Mouse (Mus musculus): ENCODE data around the gene Rnf144b.

The Rnf144b gene

DNA sequence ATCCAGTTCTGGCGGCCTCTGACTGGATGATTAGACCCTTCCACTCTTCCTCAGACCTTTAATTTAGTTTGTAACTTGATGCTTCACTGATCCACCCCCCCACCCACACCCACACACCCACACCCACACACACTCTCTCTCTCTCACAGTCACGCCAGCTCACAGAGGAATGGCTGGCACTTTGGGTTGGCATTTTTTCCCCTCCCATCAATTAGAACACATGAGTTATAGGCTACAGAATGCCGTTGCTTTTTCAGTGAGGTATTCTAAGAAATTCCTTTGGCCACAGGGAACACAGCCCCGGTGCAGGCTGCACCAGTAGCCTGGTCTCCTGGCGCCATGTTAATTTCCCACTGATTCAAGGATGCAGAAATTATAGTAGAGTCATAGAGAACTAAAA, 3.1 kb downstream of the Rnf144b start:
- DNase-seq, result no peak

DNA sequence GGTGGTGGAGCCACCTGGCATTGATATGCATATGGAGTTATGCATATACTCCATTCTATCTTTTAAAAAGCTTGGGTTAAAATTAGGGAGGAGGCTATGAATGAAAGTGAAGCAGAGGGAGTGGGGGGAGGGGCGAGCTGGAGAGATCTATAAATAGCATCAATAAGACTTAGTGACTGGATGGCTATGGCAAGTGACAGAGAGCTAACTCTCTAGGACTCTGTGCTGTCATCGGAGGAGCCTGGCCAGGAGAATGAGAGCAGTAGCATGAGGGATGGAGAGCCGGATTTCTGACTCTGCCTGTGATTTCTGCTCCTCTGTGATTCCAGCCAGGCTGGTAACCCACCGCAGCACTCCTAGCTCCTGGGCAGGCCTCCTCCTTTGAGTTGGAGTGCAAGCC, 6.6 kb downstream of the Rnf144b start:
- peak; percentile 36 for DNase-seq

DNA sequence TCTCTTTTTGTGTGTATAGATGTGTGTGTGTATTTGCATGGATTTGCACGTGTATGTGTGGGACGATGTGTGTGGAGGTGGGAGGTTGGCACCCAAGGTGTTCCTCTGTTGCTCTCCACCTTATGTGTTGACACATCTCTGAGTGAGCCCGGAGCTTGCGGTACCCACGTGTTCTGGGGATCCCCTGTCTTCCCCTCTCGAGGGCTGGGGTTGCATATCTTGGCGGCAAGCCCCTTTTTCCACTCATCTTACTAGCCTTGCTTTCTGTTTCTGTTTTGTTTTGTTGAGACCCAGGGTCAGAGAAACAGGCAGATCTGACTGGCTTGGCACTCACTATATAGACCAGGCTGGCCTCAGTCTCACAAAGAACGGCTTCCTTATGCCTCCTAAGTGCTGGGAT, 10.6 kb downstream of the Rnf144b start:
- DNase-seq, result no peak

DNA sequence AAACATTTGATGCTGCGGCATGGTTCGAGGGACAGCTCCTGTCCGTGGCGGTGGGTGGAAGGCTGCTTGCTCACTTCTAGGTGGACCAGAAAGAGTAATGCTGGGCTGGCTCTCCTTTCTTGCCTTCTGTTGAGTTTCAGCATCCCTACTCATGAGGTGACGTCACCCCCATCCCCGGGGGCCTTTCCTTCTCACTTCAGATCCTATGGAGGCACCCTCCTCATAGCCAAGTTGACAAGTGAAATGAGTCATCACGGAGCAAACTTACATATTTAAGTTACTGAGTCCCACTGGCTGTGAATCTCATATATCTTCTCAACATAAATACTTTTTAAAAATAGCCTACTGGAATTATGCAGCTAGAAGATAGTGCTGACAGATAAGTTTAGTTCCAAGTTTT, 12.4 kb downstream of the Rnf144b start:
- no peak for DNase-seq

DNA sequence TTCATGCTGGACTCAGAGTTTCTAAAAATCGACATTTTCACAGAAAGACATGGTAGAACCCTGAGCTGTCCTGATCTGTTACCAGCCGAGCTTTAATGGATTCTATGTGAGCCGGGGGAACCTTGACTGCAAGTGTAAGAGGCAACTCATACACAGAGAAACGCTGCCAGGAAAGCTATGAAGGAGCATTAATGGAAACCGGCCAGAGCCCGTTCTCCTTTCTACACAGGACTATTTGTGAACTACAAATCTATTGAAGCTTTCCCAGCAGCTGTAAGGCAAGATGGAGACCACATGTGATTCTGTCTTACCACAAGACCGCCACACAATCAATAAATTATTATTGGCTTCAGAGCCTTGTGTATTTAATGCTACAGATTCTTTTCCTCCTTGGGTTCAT, 13.3 kb downstream of the Rnf144b start:
- DNase-seq, result no peak

DNA sequence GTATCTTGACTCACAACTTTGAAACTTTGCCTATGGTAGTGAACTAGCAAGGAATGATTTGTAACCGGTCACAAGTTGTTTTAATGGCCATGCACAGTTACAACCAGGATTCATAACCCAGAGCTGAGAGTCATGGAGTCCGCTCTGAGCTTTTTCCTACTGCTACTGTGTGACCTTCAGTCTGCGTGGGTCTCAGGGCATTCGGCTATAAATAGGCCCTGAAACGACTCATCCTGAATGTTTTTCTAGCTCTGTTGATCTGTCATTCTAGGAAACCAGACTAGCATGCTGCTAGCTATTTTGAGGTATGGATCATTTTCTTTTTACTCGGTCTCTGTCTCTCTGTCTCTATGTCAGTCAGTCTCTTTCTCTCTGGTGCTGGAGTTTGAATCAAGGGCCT, 20.3 kb downstream of the Rnf144b start:
- no peak for DNase-seq

DNA sequence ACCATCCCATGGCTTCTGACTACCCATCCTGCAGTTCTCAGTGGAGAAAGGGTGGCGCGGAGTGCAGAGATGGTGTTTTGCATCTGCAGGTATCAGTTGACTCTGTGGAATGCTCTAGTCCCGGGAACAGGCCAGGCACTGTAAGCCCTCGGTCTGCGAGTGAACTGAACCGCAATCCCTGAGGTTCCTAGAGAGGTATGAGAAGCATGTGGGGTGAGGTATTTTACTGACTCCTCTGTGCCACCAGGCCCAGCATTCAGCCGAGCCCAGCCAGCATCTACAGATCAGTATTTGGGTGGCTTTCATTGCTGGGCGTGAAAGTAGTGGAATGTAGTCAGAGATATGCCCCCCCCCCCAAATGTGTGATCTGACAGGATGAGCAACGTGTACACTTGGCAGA, 23.5 kb downstream of the Rnf144b start:
- no peak for DNase-seq

DNA sequence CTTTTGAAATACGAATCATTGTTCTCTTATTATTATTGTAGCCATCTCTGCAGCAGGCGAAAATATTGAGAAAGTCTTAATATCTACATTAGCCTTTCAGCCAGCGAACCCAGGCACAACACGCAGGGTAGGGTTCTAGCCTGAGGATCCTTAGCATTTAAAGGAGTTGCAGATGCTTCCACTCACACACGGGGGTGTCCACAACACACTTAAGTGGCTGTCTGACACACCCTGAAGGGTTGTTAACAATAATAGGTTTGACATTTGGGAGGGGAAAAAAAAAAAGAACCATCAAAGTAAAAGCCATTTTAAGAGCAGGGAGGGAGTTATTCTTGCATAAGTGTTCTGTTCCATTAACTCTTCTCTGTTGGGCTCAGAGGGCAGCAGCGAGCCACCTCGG, 23.9 kb downstream of the Rnf144b start:
- no peak for DNase-seq

DNA sequence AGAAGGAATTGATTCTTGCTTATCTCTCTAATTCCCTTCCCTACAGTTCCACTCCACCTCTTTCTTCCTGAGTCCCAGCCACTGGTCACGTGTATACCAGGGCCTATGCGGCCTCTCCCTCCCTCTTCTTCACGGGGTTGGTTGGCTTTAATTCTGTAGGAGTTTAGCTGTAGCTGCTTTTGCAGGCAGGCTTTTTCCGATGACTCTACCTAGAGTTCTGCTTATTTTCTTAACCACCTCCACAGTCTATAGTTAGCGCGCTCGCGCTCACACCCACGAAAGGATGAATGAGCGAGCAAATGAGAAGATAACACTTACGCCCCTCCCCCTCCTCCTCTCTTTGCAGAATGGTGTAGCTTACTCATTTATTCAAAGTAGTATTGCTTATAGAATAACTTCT, 26.1 kb downstream of the Rnf144b start:
- peak; percentile 41 for DNase-seq

DNA sequence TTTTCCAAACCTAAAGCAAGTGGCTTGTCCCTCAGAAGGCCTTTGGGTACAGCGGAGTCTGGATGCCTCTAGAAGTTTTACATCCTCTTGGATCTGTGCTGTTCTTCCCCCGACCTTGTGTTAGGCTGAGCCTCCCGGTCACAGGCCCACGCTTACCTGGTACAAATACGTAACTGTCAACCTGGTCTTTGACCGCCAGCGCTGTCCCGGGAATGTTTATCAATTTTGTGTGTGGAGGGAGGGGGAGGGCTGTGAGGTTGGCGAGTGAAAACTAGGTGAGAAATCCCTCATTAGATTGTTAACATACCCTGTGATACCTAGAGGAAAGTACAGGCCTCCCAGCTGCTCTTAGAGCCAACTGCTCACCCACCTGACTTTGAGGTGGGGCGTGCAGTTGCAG, 27.5 kb downstream of the Rnf144b start:
- DNase-seq, result no peak

DNA sequence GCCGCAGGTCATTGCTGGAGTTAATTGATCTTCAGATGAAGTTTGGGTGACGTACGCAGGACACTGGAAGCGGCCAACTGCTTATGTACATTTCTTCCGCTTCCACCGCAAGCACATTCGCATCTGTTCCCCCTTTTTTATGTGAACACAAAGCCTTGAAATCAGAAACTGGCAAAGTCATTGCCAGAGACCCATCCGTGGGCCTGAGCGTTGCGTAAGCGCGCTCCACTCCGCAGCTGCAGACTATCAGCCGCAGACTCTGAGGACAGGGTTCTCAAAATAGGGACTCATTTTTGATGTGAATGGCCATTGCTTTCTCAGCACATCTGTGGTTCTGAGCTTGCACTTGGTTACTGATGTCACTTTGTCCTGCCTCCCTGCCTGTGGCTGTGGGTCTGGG, 28.6 kb downstream of the Rnf144b start:
- DNase-seq, result no peak

DNA sequence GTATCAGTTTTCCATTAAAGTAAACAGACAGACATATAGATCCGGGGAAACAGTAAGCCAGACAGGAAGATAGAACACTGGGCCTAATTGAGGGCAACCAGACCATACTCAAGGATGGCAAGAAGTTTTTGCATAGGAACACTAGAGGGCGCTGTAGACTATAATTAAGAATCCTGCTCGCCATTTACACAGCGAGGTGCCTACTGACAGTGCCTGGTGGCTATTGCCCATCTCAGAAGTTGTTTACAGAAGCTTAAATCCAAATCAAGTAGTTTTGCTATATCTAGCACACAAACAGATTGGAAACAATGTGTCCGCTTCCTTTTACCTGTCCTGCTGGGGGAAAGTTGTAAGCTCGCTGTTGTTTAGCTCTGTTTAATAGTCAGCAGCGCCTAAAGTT, 29.9 kb downstream of the Rnf144b start:
- peak; percentile 91 for DNase-seq

DNA sequence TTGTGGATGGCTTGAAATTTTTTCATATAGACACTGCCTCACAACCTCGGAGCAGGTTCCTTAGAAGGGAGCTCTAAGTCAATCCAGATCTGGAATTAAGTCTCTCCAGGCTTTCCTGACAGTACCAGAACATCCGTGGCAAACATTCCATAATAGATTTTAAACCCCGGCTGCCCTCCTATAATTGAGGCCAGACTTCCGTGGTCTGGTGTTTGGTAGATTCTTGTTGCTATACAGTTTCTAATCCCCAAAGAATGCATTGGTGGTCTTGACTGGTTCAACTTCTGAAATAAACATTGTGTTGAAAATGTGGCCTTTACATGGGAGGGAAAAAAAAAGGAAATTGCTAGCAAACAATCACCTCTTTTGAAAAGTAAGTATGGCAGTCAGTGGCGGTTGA, 30.8 kb downstream of the Rnf144b start:
- no peak for DNase-seq

DNA sequence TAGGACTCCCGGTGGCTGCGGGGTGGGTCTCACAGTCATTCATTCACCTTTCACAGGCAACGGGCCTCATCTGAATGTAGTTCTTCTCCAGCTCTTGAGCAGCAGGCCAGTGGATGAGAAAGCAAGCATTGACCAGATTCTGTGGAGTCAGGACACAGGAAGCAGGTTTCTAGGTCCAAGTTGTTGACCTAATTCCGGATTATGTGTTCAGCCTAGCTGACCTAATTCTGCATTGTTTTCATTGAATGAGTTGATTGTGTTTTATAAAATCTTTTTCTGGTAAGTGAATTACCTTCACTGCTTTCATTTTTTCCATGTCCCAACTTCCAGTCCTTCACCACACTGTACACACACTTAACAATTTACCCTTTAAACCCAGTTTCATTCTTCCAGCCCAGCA, 32.4 kb downstream of the Rnf144b start:
- peak; percentile 91 for DNase-seq

DNA sequence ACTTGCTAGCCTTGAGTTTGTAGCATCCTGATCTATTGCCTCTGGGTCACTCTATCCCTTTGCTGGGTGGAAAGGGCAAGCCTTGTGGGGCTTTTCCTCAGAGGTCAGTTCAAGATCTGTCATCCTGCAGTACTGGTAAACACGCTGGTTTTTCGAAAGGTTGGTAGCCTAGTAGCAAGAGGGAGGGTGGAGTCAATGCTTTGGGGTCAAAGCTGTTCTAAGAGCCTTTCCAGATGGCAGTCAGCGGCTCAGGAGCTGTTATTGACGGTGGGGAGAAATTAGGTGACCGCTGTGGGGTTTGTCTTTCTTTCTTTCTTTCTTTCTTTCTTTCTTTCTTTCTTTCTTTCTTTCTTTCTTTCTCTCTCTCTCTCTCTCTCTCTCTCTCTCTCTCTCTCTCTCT, 34.4 kb downstream of the Rnf144b start:
- peak; percentile 54 for DNase-seq

DNA sequence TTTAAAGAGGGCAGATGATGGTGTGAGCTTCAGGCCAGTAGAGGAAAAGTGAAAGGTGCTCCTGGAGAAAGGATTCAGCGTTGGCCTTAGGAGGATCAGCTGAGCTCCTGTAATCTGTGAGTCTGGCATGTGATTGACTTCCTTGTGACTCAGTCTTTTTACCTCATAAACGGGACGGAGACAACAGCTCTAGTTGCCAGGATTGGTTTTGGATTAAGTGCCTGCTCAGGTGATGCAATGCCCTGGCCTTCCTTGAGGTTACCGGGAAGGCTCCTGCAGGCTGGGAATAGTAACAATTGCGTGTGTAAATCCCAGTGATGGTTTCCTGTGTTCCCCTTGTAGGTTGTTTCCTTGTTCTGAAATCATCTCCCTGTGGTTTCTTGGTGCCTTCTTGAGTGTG, 39.5 kb downstream of the Rnf144b start:
- no peak for DNase-seq

DNA sequence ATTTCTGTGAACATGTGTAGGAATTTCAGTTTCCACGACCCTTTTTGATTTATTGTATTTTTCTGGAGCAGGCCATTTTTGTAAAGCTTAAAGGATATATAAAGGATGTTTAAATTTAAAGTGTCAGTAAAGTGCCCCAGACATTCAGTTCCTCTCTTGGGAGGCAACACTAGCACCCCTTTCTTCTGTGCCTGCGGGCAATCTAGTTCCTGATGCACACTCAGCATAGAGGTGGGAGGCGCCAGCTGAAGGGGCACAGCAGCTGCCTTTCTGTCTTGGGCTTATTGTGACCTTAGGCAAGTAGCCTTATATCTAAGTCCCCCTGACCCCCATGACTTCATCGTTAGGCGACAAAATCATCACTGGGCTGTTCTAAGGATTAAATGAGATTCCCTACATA, 42.3 kb downstream of the Rnf144b start:
- DNase-seq, result no peak

DNA sequence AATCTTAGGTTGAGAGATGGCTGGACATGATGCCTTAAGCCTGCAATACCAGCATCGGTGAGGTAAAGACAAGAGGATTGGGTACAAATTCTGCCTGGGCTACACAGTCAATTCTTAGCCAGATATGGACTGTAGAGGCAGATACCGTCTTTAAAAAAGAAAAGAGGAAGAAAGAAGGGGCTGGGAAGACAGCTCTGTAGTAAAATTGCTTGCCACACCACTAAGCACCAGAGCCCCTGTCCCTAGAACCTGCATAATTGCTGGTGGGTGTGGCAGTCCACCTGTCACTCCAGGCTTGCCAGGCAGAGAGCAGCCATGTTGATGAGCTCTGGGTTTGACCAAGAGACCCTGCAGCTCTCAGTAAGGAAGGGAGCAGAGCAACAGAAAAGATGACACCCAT, 42.8 kb downstream of the Rnf144b start:
- DNase-seq, result no peak

DNA sequence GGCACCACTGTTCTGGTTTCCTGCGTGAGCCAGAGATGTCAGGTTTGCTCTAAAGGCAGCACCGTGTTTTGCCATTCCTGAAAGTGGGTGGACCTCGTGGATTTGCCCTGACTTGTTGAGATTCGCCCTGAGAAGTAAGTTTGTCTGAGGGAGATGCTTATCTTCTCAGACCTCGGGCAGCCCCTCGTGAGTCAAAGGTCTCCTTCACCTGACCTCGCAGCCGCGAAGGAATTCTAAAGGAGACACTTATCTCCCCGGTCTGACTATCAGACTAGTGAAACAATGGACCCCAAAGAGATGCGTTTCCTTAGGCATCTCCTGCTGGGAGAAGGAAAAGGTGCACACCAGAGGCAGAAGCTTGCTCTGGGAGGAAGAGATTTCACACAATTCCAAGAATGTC, 46.0 kb downstream of the Rnf144b start:
- no peak for DNase-seq

DNA sequence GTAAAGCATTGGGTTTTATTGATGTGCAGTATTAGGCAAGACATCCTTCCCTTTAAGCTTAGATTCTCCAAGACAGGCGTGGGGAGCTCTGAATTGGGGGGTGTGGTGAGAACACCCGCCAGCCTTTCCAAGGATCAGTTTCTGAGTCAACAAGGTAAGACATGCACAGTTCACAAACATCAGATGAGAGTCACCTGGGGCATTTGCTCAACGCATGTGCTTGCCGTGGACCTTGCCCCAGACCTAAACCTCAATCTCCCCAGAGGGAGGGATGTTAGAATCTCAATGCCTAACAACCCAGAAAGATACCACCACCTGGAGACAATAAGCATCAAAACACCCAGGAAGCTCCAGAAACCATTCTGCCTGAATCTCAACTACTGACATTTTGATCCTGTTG, 47.6 kb downstream of the Rnf144b start:
- no peak for DNase-seq

DNA sequence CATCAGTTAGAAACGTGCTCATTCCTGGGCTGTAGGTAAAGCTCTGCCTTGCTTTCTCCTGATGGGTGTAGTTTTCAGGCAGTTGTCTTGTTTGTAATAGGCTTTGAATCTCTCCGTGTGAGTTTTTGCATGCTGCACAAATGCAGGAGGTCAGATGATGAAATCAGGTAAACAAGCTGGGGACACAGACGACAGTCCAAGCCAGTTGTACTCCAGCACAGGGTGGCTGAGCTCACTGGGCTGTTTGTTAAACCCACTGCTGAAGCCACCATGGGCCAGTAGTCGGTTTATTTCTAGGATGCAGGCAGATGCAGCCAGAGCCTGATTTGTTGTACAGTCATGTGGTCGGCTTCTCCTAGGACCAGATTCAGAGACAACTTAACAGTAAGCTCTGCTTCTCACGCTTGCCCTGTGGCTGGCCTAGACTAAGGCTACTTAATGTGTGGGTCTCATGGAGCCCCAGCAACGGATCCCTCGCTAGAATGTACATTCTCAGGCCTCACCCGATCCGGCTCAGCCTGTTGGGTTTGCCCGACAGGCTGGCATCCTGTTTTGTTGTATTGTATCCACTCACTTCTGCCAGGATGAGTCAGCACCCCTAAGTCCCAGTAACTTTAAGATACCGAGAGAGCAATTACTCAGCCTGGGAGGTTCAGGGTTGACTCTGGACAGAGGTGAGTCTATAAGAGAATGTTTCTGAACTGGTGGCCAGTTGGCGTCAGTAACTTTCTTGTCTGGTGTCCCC, 48.5 kb downstream of the Rnf144b start:
- DNase-seq, result no peak

DNA sequence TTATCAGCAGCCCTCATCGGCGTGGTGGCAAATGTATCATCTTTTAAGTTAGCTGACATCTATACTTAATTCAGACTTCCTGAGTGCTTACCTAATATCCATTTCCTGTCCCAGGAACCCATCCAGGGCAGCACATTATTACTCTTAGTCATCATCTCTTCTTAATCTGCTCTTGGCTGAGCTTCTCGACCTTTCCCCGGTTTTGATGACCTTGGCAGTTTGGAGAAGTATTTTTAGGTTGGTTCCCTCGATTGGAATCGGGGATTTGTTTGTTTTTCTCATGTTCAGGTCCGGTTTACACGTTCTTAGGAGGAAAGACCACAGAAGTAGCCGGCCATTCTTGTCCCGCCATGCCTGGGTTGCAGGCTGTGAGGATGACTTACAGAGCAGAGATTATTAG, 50.4 kb downstream of the Rnf144b start:
- no peak for DNase-seq

DNA sequence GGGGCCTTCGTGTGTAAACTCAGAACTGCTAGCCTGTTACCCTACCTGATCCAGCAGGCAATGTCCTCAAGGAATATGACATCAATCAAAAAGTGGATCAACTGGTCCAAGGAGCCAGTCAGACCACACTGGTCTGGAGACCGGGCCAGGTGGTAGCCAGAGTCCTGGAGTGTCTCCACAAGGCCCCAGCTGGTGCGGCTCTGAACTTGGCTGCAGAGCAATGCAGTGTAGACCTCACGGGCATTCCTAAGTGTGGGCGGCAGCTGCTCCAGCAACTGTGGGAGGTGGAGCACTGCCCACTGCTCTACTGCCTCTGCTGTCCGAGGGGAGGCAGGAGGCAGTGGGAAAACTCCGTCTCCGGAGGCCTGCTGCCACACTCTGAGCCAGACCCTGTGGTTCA, 55.7 kb downstream of the Rnf144b start:
- no peak for DNase-seq

DNA sequence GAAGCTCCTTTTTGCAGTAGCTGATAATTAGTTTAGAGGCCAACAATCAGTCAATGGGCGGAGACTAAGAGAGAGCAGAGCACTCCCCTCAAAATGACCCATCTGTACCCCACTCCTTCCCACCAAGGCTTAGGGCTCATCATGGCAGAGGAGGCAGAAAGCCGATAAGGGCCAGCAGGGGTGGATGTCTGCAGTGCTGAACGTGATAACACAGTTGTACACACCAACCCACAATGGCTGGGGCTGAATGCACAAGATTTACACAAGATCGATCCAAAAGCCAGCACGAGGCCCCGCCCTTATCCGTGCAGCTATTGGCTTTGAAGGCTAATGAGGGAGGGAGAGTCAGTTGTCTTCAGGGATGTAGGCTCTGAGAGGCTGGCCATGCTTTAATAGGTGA, 58.3 kb downstream of the Rnf144b start:
- DNase-seq, result no peak

DNA sequence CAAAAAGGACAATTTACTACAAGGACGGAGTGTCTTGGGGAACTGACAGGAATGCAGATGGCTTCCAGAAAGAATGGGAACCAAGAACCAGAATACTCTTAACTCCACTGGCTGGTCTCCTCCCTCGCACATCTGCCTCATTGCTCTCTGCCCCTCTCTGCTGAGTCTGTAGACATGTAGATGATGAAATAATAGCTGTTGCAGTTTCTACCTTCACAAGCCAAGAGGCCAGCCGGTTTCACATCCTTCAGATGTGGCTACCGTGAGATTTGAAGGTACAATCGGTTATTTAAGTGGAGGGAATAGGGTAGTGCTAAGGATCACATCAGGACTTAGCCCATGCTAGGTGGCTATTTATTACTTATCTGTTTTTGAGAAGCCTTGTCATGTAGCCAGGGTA, 59.9 kb downstream of the Rnf144b start:
- DNase-seq, result no peak

Measured in retina, postnatal 1 day (tissue).